Mouse (Mus musculus) limb, embryonic 11.5 days (tissue): ENCODE results near the gene Clasp1. TPM values are rescaled to one million over a fixed set of nuclear protein-coding genes. Genes with fewer than 3 reads are reported as not detected.

ENCODE experiments used
- ATAC-seq: fragments of 200-750 bp; cut with Nextera tagmentation; 2 replicates; pipeline ENCODE4 v1.8.0; 2017; ENCODE audit warnings: low read depth; ENCODE audit not compliant: insufficient number of reproducible peaks, low FRiP score, low TSS enrichment
- DNase-seq: peaks from one replicate; pipeline ENCODE4 v3.0.0-alpha.2; 2015; ENCODE audit warnings: low spot score
- H3K27ac ChIP-seq: fragments of 300-500 bp; sonication (generic); replicated peaks from 2 replicates; pipeline ENCODE4 v1.5.1; 2014; ENCODE audit warnings: low read depth, mild to moderate bottlenecking, low read length
- H3K27me3 ChIP-seq: fragments of 300-500 bp; sonication (generic); 2 replicates; pipeline ENCODE4 v1.6.1; 2014; ENCODE audit warnings: mild to moderate bottlenecking, low read length, mixed read lengths; ENCODE audit not compliant: control insufficient read depth, insufficient read depth
- H3K36me3 ChIP-seq: fragments of 300-500 bp; sonication (generic); 2 replicates; pipeline ENCODE4 v1.6.1; 2014; ENCODE audit warnings: mild to moderate bottlenecking, low read length, moderate library complexity, mixed read lengths; ENCODE audit not compliant: control insufficient read depth, insufficient read depth
- H3K4me1 ChIP-seq: fragments of 300-500 bp; sonication (generic); 2 replicates; pipeline ENCODE4 v1.6.1; 2014; ENCODE audit warnings: low read length, mixed read lengths; ENCODE audit not compliant: control insufficient read depth, insufficient read depth
- H3K4me2 ChIP-seq: fragments of 300-500 bp; sonication (generic); 2 replicates; pipeline ENCODE4 v1.6.1; 2014; ENCODE audit warnings: low read depth, mild to moderate bottlenecking, moderate library complexity; ENCODE audit not compliant: severe bottlenecking
- H3K4me3 ChIP-seq: fragments of 300-500 bp; sonication (generic); 2 replicates; pipeline ENCODE4 v1.5.1; 2014; ENCODE audit warnings: low read depth, low read length
- H3K9ac ChIP-seq: fragments of 300-500 bp; sonication (generic); 2 replicates; pipeline ENCODE4 v1.6.1; 2014; ENCODE audit warnings: mild to moderate bottlenecking, low read length
- H3K9me3 ChIP-seq: fragments of 300-500 bp; sonication (generic); 2 replicates; pipeline ENCODE4 v1.6.1; 2016; ENCODE audit warnings: low read length; ENCODE audit not compliant: control insufficient read depth
- WGBS: fragments of 180-500 bp; shearing (Covaris S2); extraction: QIAGEN DNeasy Blood & Tissue Kit; methylation state at CpG from one replicate; pipeline ENCODE4 v1.1.7; 2014; 5-methylcytosine and 5-hydroxymethylcytosine counted together
- polyA plus RNA-seq: library from polyadenylated mRNA; unstranded; fragments of >200 nt; fragmentation: Nextera tagmentation; extraction: Ambion mirVana; gene quantifications from 2 replicates; pipeline ENCODE4 v1.2.1, GENCODE M21; 2014

Clasp1 gene
- polyA plus RNA-seq, 1 experiment from 2014 or later, result 68.8 TPM

DNA sequence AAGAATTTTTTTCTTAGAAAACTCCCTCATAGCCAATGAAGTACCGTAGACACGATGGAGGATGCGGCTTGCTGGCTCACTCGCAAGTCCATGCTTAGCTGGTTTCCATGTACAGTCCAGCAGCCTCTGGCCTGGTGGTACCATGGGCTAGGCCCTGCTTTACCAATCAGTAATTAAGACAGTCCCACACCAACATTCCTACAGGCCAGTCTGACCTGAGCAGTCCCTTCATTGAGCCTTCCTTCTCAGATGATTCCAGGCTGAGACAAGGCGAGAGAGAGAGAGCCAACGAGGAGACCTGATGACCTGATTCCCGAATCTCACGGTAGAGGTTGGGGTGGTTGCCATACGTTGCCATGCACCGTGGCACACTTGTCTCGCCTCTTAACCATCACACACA is 111.7 kb downstream of the Clasp1 start:
- no peaks in the 10 kb centered on the region for H3K9me3 ChIP-seq
- no peak for ATAC-seq

DNA sequence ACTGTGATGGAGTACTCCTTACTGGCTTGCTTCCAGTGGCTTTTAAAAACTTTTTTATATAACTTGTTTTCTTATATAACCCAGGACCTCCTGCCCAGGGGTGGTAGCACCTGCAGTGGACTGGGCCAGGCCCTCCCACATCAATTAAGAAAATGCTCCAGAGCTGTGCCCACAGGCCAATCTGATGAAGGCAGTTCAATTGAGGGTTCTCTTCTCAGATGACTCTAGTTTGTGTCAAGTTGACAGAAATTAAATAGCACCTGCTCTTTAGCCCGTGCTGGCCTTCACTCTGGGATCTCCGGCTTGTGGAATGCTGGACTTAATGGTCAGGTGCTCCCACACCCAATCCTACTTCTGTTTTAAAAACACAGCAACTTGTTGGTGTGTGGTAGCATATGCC is 112.8 kb downstream of the Clasp1 start:
- H3K9me3 ChIP-seq, result no peaks in the 10 kb centered on the region
- H3K27me3 ChIP-seq, result no peaks in the 10 kb centered on the region
- H3K36me3 ChIP-seq, result peaks cover 12% of the 10 kb centered on the region; the same call in 1 of the 2 replicates
- no peaks in the 10 kb centered on the region for H3K4me1 ChIP-seq
- no peak overlapping the region for H3K9ac ChIP-seq
- ATAC-seq (no peak), DNase-seq (no peak)
- H3K4me2 ChIP-seq, result no peak overlapping the region
- 93% methylated on average over 2 of the region's 2 CpGs for WGBS
- no peak overlapping the region for H3K4me3 ChIP-seq
- H3K27ac ChIP-seq, result no peak overlapping the region

More for the DNA sequence above, 111.7 kb downstream of the Clasp1 start:
- WGBS, result 93% methylated on average over 11 of the region's 11 CpGs
- Histone ChIP-seq H3K4me3 (no peak overlapping the region), H3K4me2 (no peak overlapping the region), H3K27ac (no peak overlapping the region), H3K36me3 (peaks cover 12% of the 10 kb centered on the region; the same call in 1 of the 2 replicates), H3K9ac (no peak overlapping the region), H3K4me1 (no peaks in the 10 kb centered on the region), H3K27me3 (no peaks in the 10 kb centered on the region)
- no peak for DNase-seq

DNA sequence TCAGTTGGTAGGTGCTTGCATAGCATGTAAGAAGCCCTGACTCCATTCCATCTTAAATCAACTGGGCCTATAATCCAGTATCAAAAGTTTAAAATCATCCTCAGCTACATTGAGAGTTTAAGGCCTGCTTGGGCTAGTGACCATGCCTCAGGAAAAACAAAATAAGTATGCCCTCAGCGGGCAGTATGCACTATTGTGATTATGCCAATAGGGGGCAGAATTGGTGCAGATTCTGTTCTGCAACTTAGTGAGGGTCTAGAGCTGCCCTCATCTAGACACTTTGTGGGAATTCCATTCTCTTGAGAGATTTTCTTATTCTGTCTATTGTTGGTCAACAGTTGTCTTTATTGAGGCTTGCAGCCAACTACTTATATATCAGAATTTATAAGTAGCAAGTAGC is 116.9 kb downstream of the Clasp1 start:
- Histone ChIP-seq H3K27me3 (no peaks in the 10 kb centered on the region), H3K4me1 (no peaks in the 10 kb centered on the region), H3K9me3 (no peaks in the 10 kb centered on the region), H3K36me3 (peaks cover 12% of the 10 kb centered on the region; the same call in 1 of the 2 replicates), H3K4me2 (no peak overlapping the region), H3K4me3 (no peak overlapping the region), H3K9ac (no peak overlapping the region), H3K27ac (no peak overlapping the region)
- DNase-seq (no peak), ATAC-seq (no peak)
- 88% methylated on average over 1 of the region's 1 CpGs for WGBS

- no peaks in the 10 kb centered on the region for H3K27me3 ChIP-seq
- DNase-seq (no peak), ATAC-seq (no peak)
- peaks cover 19% of the 10 kb centered on the region; the same call in 1 of the 2 replicates for H3K36me3 ChIP-seq
- H3K4me1 ChIP-seq, result no peaks in the 10 kb centered on the region
- WGBS, result 92% methylated on average over 3 of the region's 3 CpGs
- no peak overlapping the region for H3K4me3 ChIP-seq
- no peak overlapping the region for H3K4me2 ChIP-seq
- no peaks in the 10 kb centered on the region for H3K9me3 ChIP-seq
- no peak overlapping the region for H3K27ac ChIP-seq
- H3K9ac ChIP-seq, result no peak overlapping the region
Measured at GRCm38 (mm10) chr1:118510996-118511395, 122.1 kb downstream of the Clasp1 start.

- 92% methylated on average over 8 of the region's 8 CpGs for WGBS
- ATAC-seq (no peak), DNase-seq (no peak)
- no peaks in the 10 kb centered on the region for H3K4me1 ChIP-seq
- no peak overlapping the region for H3K27ac ChIP-seq
- H3K36me3 ChIP-seq, result peaks cover 17% of the 10 kb centered on the region; the same call in 1 of the 2 replicates
- H3K4me2 ChIP-seq, result no peak overlapping the region
- H3K9ac ChIP-seq, result no peak overlapping the region
- no peak overlapping the region for H3K4me3 ChIP-seq
- no peaks in the 10 kb centered on the region for H3K27me3 ChIP-seq
- no peaks in the 10 kb centered on the region for H3K9me3 ChIP-seq
Measured at GRCm38 (mm10) chr1:118511738-118512530, 123.1 kb downstream of the Clasp1 start.

DNA sequence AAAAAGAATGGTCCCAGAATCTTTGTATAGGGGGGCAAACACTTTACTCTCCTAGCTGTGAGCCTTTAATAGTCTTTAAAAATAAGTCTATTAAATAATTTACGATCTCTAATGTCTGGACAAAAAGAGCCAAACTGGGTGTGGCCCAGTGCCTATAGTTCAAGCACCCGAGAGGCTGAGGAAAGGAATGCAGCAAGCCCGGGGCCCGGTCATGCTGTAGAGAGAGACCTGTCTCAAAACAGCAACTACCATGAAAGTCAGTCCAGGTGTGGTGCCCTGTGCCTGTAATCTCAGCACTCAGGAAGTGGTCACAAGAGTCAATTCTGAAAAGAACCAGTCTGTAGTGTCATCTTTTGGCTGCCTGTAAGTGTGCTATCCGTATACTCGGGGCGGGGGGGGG is 127.4 kb downstream of the Clasp1 start:
- Histone ChIP-seq H3K4me3 (no peak overlapping the region), H3K27me3 (no peaks in the 10 kb centered on the region), H3K27ac (no peak overlapping the region), H3K4me1 (no peaks in the 10 kb centered on the region), H3K36me3 (peaks cover 7% of the 10 kb centered on the region; the same call in 1 of the 2 replicates), H3K4me2 (no peak overlapping the region), H3K9me3 (no peaks in the 10 kb centered on the region), H3K9ac (no peak overlapping the region)
- DNase-seq (no peak), ATAC-seq (no peak)
- WGBS, result 74% methylated on average over 7 of the region's 7 CpGs

DNA sequence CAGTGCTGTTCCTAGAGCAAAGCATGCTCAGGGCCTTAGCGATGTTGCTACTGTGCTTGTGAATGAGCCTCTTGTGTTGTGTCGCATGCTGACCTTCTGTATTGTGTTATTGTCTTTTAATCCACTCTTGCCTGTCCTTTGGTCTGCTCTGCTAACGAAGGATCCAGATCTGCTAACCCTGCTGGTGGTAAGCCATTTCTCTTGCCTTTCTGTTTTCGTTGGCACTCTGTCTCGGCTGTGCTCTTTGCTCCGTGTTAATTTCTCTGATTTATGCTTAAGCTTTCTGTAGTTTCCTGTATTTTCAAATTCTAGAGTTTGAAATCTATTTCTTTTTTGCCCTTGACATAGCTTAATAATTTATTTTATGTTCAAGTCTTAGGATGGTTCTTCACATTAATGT is 134.3 kb downstream of the Clasp1 start:
- H3K4me3 ChIP-seq, result no peak overlapping the region
- ATAC-seq, result no peak
- H3K9ac ChIP-seq, result no peak overlapping the region
- no peak overlapping the region for H3K4me2 ChIP-seq
- H3K27ac ChIP-seq, result no peak overlapping the region
- no peak for DNase-seq
- no peaks in the 10 kb centered on the region for H3K4me1 ChIP-seq
- H3K9me3 ChIP-seq, result no peaks in the 10 kb centered on the region
- H3K36me3 ChIP-seq, result peaks cover 12% of the 10 kb centered on the region
- H3K27me3 ChIP-seq, result no peaks in the 10 kb centered on the region
- 90% methylated on average over 6 of the region's 6 CpGs for WGBS

- no peak overlapping the region for H3K4me2 ChIP-seq
- 94% methylated on average over 9 of the region's 9 CpGs for WGBS
- DNase-seq, result no peak
- H3K27ac ChIP-seq, result no peak overlapping the region
- H3K9ac ChIP-seq, result no peak overlapping the region
- no peaks in the 10 kb centered on the region for H3K27me3 ChIP-seq
- peaks cover 25% of the 10 kb centered on the region for H3K36me3 ChIP-seq
- ATAC-seq, result no peak
- no peak overlapping the region for H3K4me3 ChIP-seq
- H3K4me1 ChIP-seq, result no peaks in the 10 kb centered on the region
- no peaks in the 10 kb centered on the region for H3K9me3 ChIP-seq
Measured at GRCm38 (mm10) chr1:118525336-118525735, 136.5 kb downstream of the Clasp1 start.
